Mouse (Mus musculus) midbrain, embryonic 16.5 days (tissue): ENCODE measurements around the gene Rufy3. TPM values are rescaled to one million over a fixed set of nuclear protein-coding genes. Genes with fewer than 3 reads are reported as not detected.

Source experiments
- ATAC-seq: fragments of 200-750 bp; cut with Nextera tagmentation; 2 replicates; pipeline ENCODE4 v1.8.0; 2017; ENCODE audit warnings: moderate TSS enrichment
- H3K27ac ChIP-seq: fragments of 300-500 bp; sonication (generic); 2 replicates; pipeline ENCODE4 v1.5.1; 2014; ENCODE audit warnings: mild to moderate bottlenecking, low read length, mixed read lengths
- H3K27me3 ChIP-seq: fragments of 300-500 bp; sonication (generic); 2 replicates; pipeline ENCODE4 v1.6.1; 2014; ENCODE audit warnings: low read depth, low read length, mixed read lengths; ENCODE audit not compliant: control insufficient read depth, insufficient read depth
- H3K36me3 ChIP-seq: fragments of 300-500 bp; sonication (generic); 2 replicates; pipeline ENCODE4 v1.6.1; 2014; ENCODE audit warnings: mild to moderate bottlenecking, low read length, moderate library complexity, mixed read lengths; ENCODE audit not compliant: control insufficient read depth, insufficient read depth
- H3K4me1 ChIP-seq: fragments of 300-500 bp; sonication (generic); 2 replicates; pipeline ENCODE4 v1.6.1; 2014; ENCODE audit warnings: mild to moderate bottlenecking, low read length, mixed read lengths; ENCODE audit not compliant: control insufficient read depth, insufficient read depth
- H3K4me2 ChIP-seq: fragments of 300-500 bp; sonication (generic); 2 replicates; pipeline ENCODE4 v1.6.1; 2014; ENCODE audit warnings: mild to moderate bottlenecking, low read length, mixed read lengths
- H3K4me3 ChIP-seq: fragments of 300-500 bp; sonication (generic); 2 replicates; pipeline ENCODE4 v1.5.1; 2014; ENCODE audit warnings: low read depth, mild to moderate bottlenecking, low read length, moderate library complexity, mixed read lengths
- H3K9ac ChIP-seq: fragments of 300-500 bp; sonication (generic); 2 replicates; pipeline ENCODE4 v1.6.1; 2014; ENCODE audit warnings: low read depth, low read length, mixed read lengths
- H3K9me3 ChIP-seq: fragments of 300-500 bp; sonication (generic); replicated peaks from 2 replicates; pipeline ENCODE4 v1.6.1; 2014; ENCODE audit warnings: mild to moderate bottlenecking, low read length, mixed read lengths; ENCODE audit not compliant: control insufficient read depth, poor library complexity, severe bottlenecking
- WGBS: fragments of 180-500 bp; shearing (Covaris S2); extraction: QIAGEN DNeasy Blood & Tissue Kit; methylation state at CpG from one replicate; pipeline ENCODE4 v1.1.7; 2014; 5-methylcytosine and 5-hydroxymethylcytosine counted together
- polyA plus RNA-seq: library from polyadenylated mRNA; unstranded; fragments of >200 nt; fragmentation: Nextera tagmentation; extraction: Ambion mirVana; gene quantifications from 2 replicates; pipeline ENCODE4 v1.2.1, GENCODE M21; 2015

Gene Rufy3
- polyA plus RNA-seq, 1 experiment from 2014 or later = 307 TPM

GRCm38 (mm10) chr5:88663151-88663550 is 98.3 kb downstream of the Rufy3 start:
- Histone ChIP-seq H3K4me1 (no peaks in the 10 kb centered on the region), H3K4me3 (no peak overlapping the region), H3K27me3 (no peaks in the 10 kb centered on the region), H3K9ac (no peak overlapping the region), H3K4me2 (no peak overlapping the region), H3K9me3 (no peaks in the 10 kb centered on the region), H3K36me3 (peaks cover 46% of the 10 kb centered on the region), H3K27ac (no peak overlapping the region)
- WGBS = 99% methylated on average over 3 of the region's 3 CpGs
- no peak for ATAC-seq

GRCm38 (mm10) chr5:88663875-88664274 is 99.0 kb downstream of the Rufy3 start:
- Histone ChIP-seq H3K36me3 (peaks cover 47% of the 10 kb centered on the region), H3K9me3 (no peaks in the 10 kb centered on the region), H3K9ac (no peak overlapping the region), H3K4me2 (no peak overlapping the region), H3K4me3 (no peak overlapping the region), H3K27me3 (no peaks in the 10 kb centered on the region), H3K27ac (no peak overlapping the region), H3K4me1 (no peaks in the 10 kb centered on the region)
- 92% methylated on average over 5 of the region's 5 CpGs for WGBS
- no peak for ATAC-seq

GRCm38 (mm10) chr5:88674703-88675442 is 110.0 kb downstream of the Rufy3 start:
- peak overlapping the region; percentile 97 for H3K4me3 ChIP-seq
- under 1% methylated on average over 45 of the region's 47 CpGs for WGBS
- H3K4me1 ChIP-seq = peaks cover 17% of the 10 kb centered on the region
- no peaks in the 10 kb centered on the region for H3K27me3 ChIP-seq
- H3K9ac ChIP-seq = peak overlapping the region; percentile 97
- H3K36me3 ChIP-seq = peaks cover 7% of the 10 kb centered on the region; the same call in 1 of the 2 replicates
- H3K4me2 ChIP-seq = peak overlapping the region; percentile 84
- no peaks in the 10 kb centered on the region for H3K9me3 ChIP-seq
- peak; percentile 65 for ATAC-seq
- peak overlapping the region; percentile 96 for H3K27ac ChIP-seq

GRCm38 (mm10) chr5:88675443-88676387 is 110.9 kb downstream of the Rufy3 start, which contains the start of gene Grsf1:
Gene Grsf1, minus strand, starts transcription at chr5:88676171.
- peak within 1 kb of the TSS; percentile 84 for H3K4me2 ChIP-seq
- H3K4me1 ChIP-seq = peaks cover 17% of the 10 kb centered on the region
- H3K9me3 ChIP-seq = no peaks in the 10 kb centered on the region
- H3K36me3 ChIP-seq = 0 out of 2 replicates have a peak, but pooled peaks cover under 1% of the 10 kb centered on the region
- WGBS = under 1% methylated on average over 98 of the region's 127 CpGs
- ATAC-seq = peak; percentile 91
- peak within 1 kb of the TSS; percentile 97 for H3K4me3 ChIP-seq
- no peaks in the 10 kb centered on the region for H3K27me3 ChIP-seq
- peak within 1 kb of the TSS; percentile 96 for H3K27ac ChIP-seq
- peak within 1 kb of the TSS; percentile 97 for H3K9ac ChIP-seq

- no peaks in the 10 kb centered on the region for H3K27me3 ChIP-seq
- H3K9ac ChIP-seq = no peak overlapping the region
- ATAC-seq = no peak
- no peaks in the 10 kb centered on the region for H3K9me3 ChIP-seq
- no peak overlapping the region for H3K27ac ChIP-seq
- H3K4me2 ChIP-seq = no peak overlapping the region
- no peaks in the 10 kb centered on the region for H3K36me3 ChIP-seq
- 63% methylated on average over 7 of the region's 7 CpGs for WGBS
- H3K4me3 ChIP-seq = no peak overlapping the region
- H3K4me1 ChIP-seq = peaks cover 10% of the 10 kb centered on the region
Measured at GRCm38 (mm10) chr5:88678929-88679328, 114.1 kb downstream of the Rufy3 start.

- no peak overlapping the region for H3K4me2 ChIP-seq
- H3K9me3 ChIP-seq = no peaks in the 10 kb centered on the region
- H3K36me3 ChIP-seq = no peaks in the 10 kb centered on the region
- H3K4me1 ChIP-seq = peaks cover 6% of the 10 kb centered on the region
- H3K9ac ChIP-seq = no peak overlapping the region
- 15% methylated on average over 6 of the region's 6 CpGs for WGBS
- no peak overlapping the region for H3K4me3 ChIP-seq
- no peaks in the 10 kb centered on the region for H3K27me3 ChIP-seq
- no peak for ATAC-seq
- H3K27ac ChIP-seq = no peak overlapping the region
Measured at GRCm38 (mm10) chr5:88679341-88679740, 114.5 kb downstream of the Rufy3 start.

GRCm38 (mm10) chr5:88680567-88680966 is 115.7 kb downstream of the Rufy3 start:
- Histone ChIP-seq H3K27ac (no peak overlapping the region), H3K27me3 (no peaks in the 10 kb centered on the region), H3K36me3 (no peaks in the 10 kb centered on the region), H3K9ac (no peak overlapping the region), H3K4me3 (no peak overlapping the region), H3K9me3 (no peaks in the 10 kb centered on the region), H3K4me2 (no peak overlapping the region), H3K4me1 (peaks cover 3% of the 10 kb centered on the region; the same call in 1 of the 2 replicates)
- WGBS = 93% methylated on average over 6 of the region's 6 CpGs
- no peak for ATAC-seq

GRCm38 (mm10) chr5:88683706-88684105 is 118.9 kb downstream of the Rufy3 start:
- H3K9me3 ChIP-seq = no peaks in the 10 kb centered on the region
- ATAC-seq = no peak
- no peak overlapping the region for H3K27ac ChIP-seq
- no peak overlapping the region for H3K4me2 ChIP-seq
- WGBS = 89% methylated on average over 9 of the region's 9 CpGs
- H3K4me3 ChIP-seq = no peak overlapping the region
- no peaks in the 10 kb centered on the region for H3K27me3 ChIP-seq
- no peak overlapping the region for H3K9ac ChIP-seq
- H3K36me3 ChIP-seq = no peaks in the 10 kb centered on the region
- H3K4me1 ChIP-seq = no peaks in the 10 kb centered on the region

GRCm38 (mm10) chr5:88684226-88684625 is 119.4 kb downstream of the Rufy3 start:
- Histone ChIP-seq H3K4me1 (no peaks in the 10 kb centered on the region), H3K36me3 (no peaks in the 10 kb centered on the region), H3K9me3 (no peaks in the 10 kb centered on the region), H3K27ac (no peak overlapping the region), H3K4me2 (no peak overlapping the region), H3K4me3 (no peak overlapping the region), H3K27me3 (no peaks in the 10 kb centered on the region), H3K9ac (no peak overlapping the region)
- WGBS = 35% methylated on average over 3 of the region's 3 CpGs
- no peak for ATAC-seq
